Mouse (Mus musculus) lung, adult 2 months (tissue): ENCODE data around the gene 1810055G02Rik.
A peak's percentile ranks its signal among the peaks of the same experiment; 100 is the strongest.

Experiments used
- CTCF ChIP-seq: fragments of 200-500 bp; IDR thresholded peaks from 2 replicates; pipeline ENCODE4 v1.5.1; 2011; ENCODE audit warnings: mild to moderate bottlenecking, low read length, control low read depth; ENCODE audit not compliant: insufficient read depth
- POLR2A ChIP-seq: fragments of 200-500 bp; IDR thresholded peaks from 2 replicates; pipeline ENCODE4 v1.6.1; 2011; ENCODE audit warnings: low read depth, mild to moderate bottlenecking, control low read depth, low read length, borderline replicate concordance; ENCODE audit errors: extremely low read depth

- TF ChIP-seq CTCF (peak; percentile 34), POLR2A (no peak)
Observed at GRCm38 (mm10) chr19:3723904-3724303, 15.8 kb downstream of the 1810055G02Rik start.
